ENCODE assay signal across 14 mouse cellular contexts in genomic region chr4:142956832-142957429, GRCm38 (mm10).
DNase-seq lines count a peak whose midpoint lies in the region; ATAC-seq lines count a peak whose summit lies in the region.
"Had no signal": no experiment of that assay in that cellular context is flagged by ENCODE, and none has a peak within 500 bp of the region (broad histone marks: within the 10 kb centered on the region; RNA-seq: fewer than 3 reads in every experiment).

No protein-coding gene starts in this region.

- peaks cover 31% of the 10 kb centered on the region for H3K4me1 ChIP-seq in forebrain, embryonic 15.5 days
- H3K4me1 ChIP-seq in midbrain, embryonic 10.5 days: peaks cover 30% of the 10 kb centered on the region
- H3K4me1 ChIP-seq: heart, embryonic 12.5 days; liver, embryonic 13.5 days had no signal

- peak; percentile 81; the same call in 1 of the 2 replicates for ATAC-seq in forebrain, embryonic 15.5 days (replicated peaks)
- ATAC-seq: Patski had no signal

- DNase-seq in left cerebral cortex, postnatal 4 days: peak; percentile 36
- no peak for DNase-seq in left cerebral cortex, adult 18-20 months (ENCODE audit: low spot score in 2 of 2)
- DNase-seq in midbrain, embryonic 10.5 days (ENCODE audit: low spot score): peak; percentile 31
- DNase-seq in retina, embryonic 14.5 days (ENCODE audit: low spot score): peak; percentile 68
- no peak for DNase-seq in kidney, postnatal 36 days
- DNase-seq in urinary bladder, postnatal 36 days (ENCODE audit: low spot score in 2 of 2): no peak
- no peak for DNase-seq in lung, postnatal 14 days
- DNase-seq: adrenal gland, postnatal 14 days; kidney, postnatal 10 days; liver, embryonic 13.5 days had no signal

- no peaks in the 10 kb centered on the region for H3K9me3 ChIP-seq in forebrain, embryonic 15.5 days
- 0 out of 2 replicates have a peak, but pooled peaks cover 2% of the 10 kb centered on the region for H3K9me3 ChIP-seq in midbrain, embryonic 10.5 days (replicated peaks)
- H3K9me3 ChIP-seq: heart, embryonic 12.5 days; liver, embryonic 13.5 days had no signal

- H3K36me3 ChIP-seq in forebrain, embryonic 15.5 days: no peaks in the 10 kb centered on the region
- no peaks in the 10 kb centered on the region for H3K36me3 ChIP-seq in midbrain, embryonic 10.5 days
- H3K36me3 ChIP-seq: heart, embryonic 12.5 days; liver, embryonic 13.5 days had no signal

- H3K9ac ChIP-seq in forebrain, embryonic 15.5 days (replicated peaks): no peak overlapping the region
- H3K9ac ChIP-seq: heart, embryonic 12.5 days; liver, embryonic 13.5 days had no signal

- H3K27ac ChIP-seq in forebrain, embryonic 15.5 days (replicated peaks): peak overlapping the region; percentile 69
- no peak overlapping the region for H3K27ac ChIP-seq in midbrain, embryonic 10.5 days (replicated peaks)
- H3K27ac ChIP-seq: liver, embryonic 13.5 days had no signal

- H3K4me2 ChIP-seq in forebrain, embryonic 15.5 days (replicated peaks): no peak overlapping the region
- H3K4me2 ChIP-seq: heart, embryonic 12.5 days; liver, embryonic 13.5 days had no signal

- H3K27me3 ChIP-seq in forebrain, embryonic 15.5 days: no peaks in the 10 kb centered on the region
- no peaks in the 10 kb centered on the region for H3K27me3 ChIP-seq in midbrain, embryonic 10.5 days (ENCODE audit: low read depth, poor library complexity, severe bottlenecking)
- H3K27me3 ChIP-seq: CH12.LX; heart, embryonic 12.5 days; liver, embryonic 13.5 days; Patski had no signal

- 15% methylated on average over 8 of the region's 8 CpGs for WGBS in forebrain, embryonic 15.5 days
- 57% methylated on average over 8 of the region's 8 CpGs for WGBS in midbrain, embryonic 10.5 days

- intact Hi-C loops in left cerebral cortex, postnatal 4 days (cut with DNase I): no loop called here

- no peak overlapping the region for H3K4me3 ChIP-seq in forebrain, embryonic 15.5 days
- H3K4me3 ChIP-seq in midbrain, embryonic 10.5 days: no peak overlapping the region
- H3K4me3 ChIP-seq: heart, embryonic 12.5 days; liver, embryonic 13.5 days had no signal

Comparison
In these comparisons a context has a peak if more than half of its experiments do, and no peak if none do; other contexts are left out.
1. DNase-seq: peak in left cerebral cortex, postnatal 4 days (single experiment), midbrain, embryonic 10.5 days (single experiment) and retina, embryonic 14.5 days (single experiment); none in left cerebral cortex, adult 18-20 months (0 of 2), kidney, postnatal 36 days (0 of 2), urinary bladder, postnatal 36 days (0 of 2) and lung, postnatal 14 days (single experiment).